In genomic region chr2:165962824-165963223, GRCm38 (mm10) we compare ENCODE assay signal across 25 mouse cellular contexts. TPM values are rescaled to one million over a fixed set of nuclear protein-coding genes. Genes with fewer than 3 reads are reported as not detected.
DNase-seq lines count a peak whose midpoint lies in the region; ATAC-seq lines count a peak whose summit lies in the region.
"Had no signal": no experiment of that assay in that cellular context is flagged by ENCODE, and none has a peak within 500 bp of the region (broad histone marks: within the 10 kb centered on the region; RNA-seq: fewer than 3 reads in every experiment).

No protein-coding gene starts in this region.

- H3K4me3 ChIP-seq in heart, embryonic 10.5 days: no peak overlapping the region
- H3K4me3 ChIP-seq in heart, embryonic 12.5 days: no peak overlapping the region
- H3K4me3 ChIP-seq in midbrain, embryonic 11.5 days (ENCODE audit: low read depth, low read length): no peak overlapping the region
- H3K4me3 ChIP-seq in midbrain, embryonic 10.5 days: no peak overlapping the region
- H3K4me3 ChIP-seq: embryonic facial prominence, embryonic 10.5 days; embryonic facial prominence, embryonic 12.5 days; forebrain, embryonic 13.5 days had no signal

- DNase-seq in heart, embryonic 10.5 days (ENCODE audit: low spot score): peak; percentile 81
- DNase-seq in heart, adult 18-20 months: no peak
- DNase-seq in heart, postnatal 14 days: no peak
- peak; percentile 72 for DNase-seq in midbrain, embryonic 11.5 days (ENCODE audit: low spot score, missing footprints)
- DNase-seq in midbrain, embryonic 10.5 days (ENCODE audit: low spot score): no peak
- no peak for DNase-seq in spleen, postnatal 4 days (ENCODE audit: low spot score in 2 of 2)
- DNase-seq: adrenal gland, adult 8-10 months; adrenal gland, postnatal 14 days; adrenal gland, postnatal 36 days; B cell, adult 2 months; cerebellum, adult 11-12 months; cerebellum, adult 2 months; cerebellum, adult 9-10 months; cerebellum, postnatal 10 days; cerebellum, postnatal 25 days had no signal

- peak overlapping the region; percentile 52; the same call in 1 of the 2 replicates for H3K27ac ChIP-seq in heart, embryonic 10.5 days
- H3K27ac ChIP-seq in heart, embryonic 12.5 days (ENCODE audit: poor library complexity, severe bottlenecking): no peak overlapping the region
- H3K27ac ChIP-seq in midbrain, embryonic 11.5 days (ENCODE audit: low read depth, low read length): no peak overlapping the region
- no peak overlapping the region; the same call in 1 of the 2 replicates for H3K27ac ChIP-seq in midbrain, embryonic 10.5 days (replicated peaks)
- H3K27ac ChIP-seq: embryonic facial prominence, embryonic 10.5 days; embryonic facial prominence, embryonic 12.5 days; forebrain, embryonic 13.5 days had no signal

- ATAC-seq in heart, embryonic 12.5 days (ENCODE audit: insufficient number of reproducible peaks, low FRiP score): peak; percentile 70
- no peak for ATAC-seq in midbrain, embryonic 11.5 days (ENCODE audit: low FRiP score)
- 0 out of 2 replicates have a peak, but pooled peaks have one; percentile 31 for ATAC-seq in megakaryocyte progenitor cell, adult 5-6 weeks (replicated peaks; ENCODE audit: poor library complexity)
- ATAC-seq: activated CD4-positive, CD25-positive, alpha-beta regulatory T cell, adult 4 months; CD4-positive, CD25-positive, alpha-beta regulatory T cell, adult 4 months; forebrain, embryonic 13.5 days; Patski had no signal

- 57% methylated on average over 5 of the region's 5 CpGs for WGBS in heart, embryonic 10.5 days
- WGBS in heart, embryonic 12.5 days: 49% methylated on average over 5 of the region's 5 CpGs
- WGBS in midbrain, embryonic 11.5 days: 80% methylated on average over 5 of the region's 5 CpGs
- WGBS in midbrain, embryonic 10.5 days: 90% methylated on average over 5 of the region's 5 CpGs

- H3K4me2 ChIP-seq in heart, embryonic 12.5 days: no peak overlapping the region
- no peak overlapping the region for H3K4me2 ChIP-seq in midbrain, embryonic 11.5 days
- H3K4me2 ChIP-seq: embryonic facial prominence, embryonic 12.5 days; forebrain, embryonic 13.5 days had no signal

- H3K4me1 ChIP-seq in heart, embryonic 10.5 days: peaks cover 16% of the 10 kb centered on the region
- H3K4me1 ChIP-seq in heart, embryonic 12.5 days (replicated peaks): peaks cover 13% of the 10 kb centered on the region
- no peaks in the 10 kb centered on the region for H3K4me1 ChIP-seq in midbrain, embryonic 11.5 days (ENCODE audit: control insufficient read depth, insufficient read depth, low read length)
- H3K4me1 ChIP-seq in midbrain, embryonic 10.5 days: peaks cover 13% of the 10 kb centered on the region

- H3K36me3 ChIP-seq in heart, embryonic 10.5 days: no peaks in the 10 kb centered on the region
- no peaks in the 10 kb centered on the region for H3K36me3 ChIP-seq in heart, embryonic 12.5 days
- no peaks in the 10 kb centered on the region for H3K36me3 ChIP-seq in midbrain, embryonic 11.5 days (ENCODE audit: control insufficient read depth, insufficient read depth, low read length)
- no peaks in the 10 kb centered on the region for H3K36me3 ChIP-seq in midbrain, embryonic 10.5 days
- H3K36me3 ChIP-seq: embryonic facial prominence, embryonic 10.5 days; embryonic facial prominence, embryonic 12.5 days; G1E had no signal

- no peak overlapping the region for H3K9ac ChIP-seq in heart, embryonic 12.5 days
- no peak overlapping the region for H3K9ac ChIP-seq in midbrain, embryonic 11.5 days (ENCODE audit: low read length)
- H3K9ac ChIP-seq: embryonic facial prominence, embryonic 12.5 days; forebrain, embryonic 13.5 days had no signal

- intact Hi-C loops in heart, postnatal 14 days (cut with DNase I): no loop called here

- no peaks in the 10 kb centered on the region for H3K9me3 ChIP-seq in heart, embryonic 10.5 days
- H3K9me3 ChIP-seq in heart, embryonic 12.5 days (replicated peaks): no peaks in the 10 kb centered on the region
- no peaks in the 10 kb centered on the region for H3K9me3 ChIP-seq in midbrain, embryonic 11.5 days (ENCODE audit: control insufficient read depth, low read length)
- no peaks in the 10 kb centered on the region for H3K9me3 ChIP-seq in midbrain, embryonic 10.5 days (replicated peaks)
- H3K9me3 ChIP-seq: embryonic facial prominence, embryonic 10.5 days; embryonic facial prominence, embryonic 12.5 days; forebrain, embryonic 13.5 days; G1E had no signal

- H3K27me3 ChIP-seq in heart, embryonic 10.5 days (ENCODE audit: insufficient read depth, poor library complexity, severe bottlenecking): no peaks in the 10 kb centered on the region
- H3K27me3 ChIP-seq in heart, embryonic 12.5 days (replicated peaks): no peaks in the 10 kb centered on the region
- H3K27me3 ChIP-seq in midbrain, embryonic 11.5 days (ENCODE audit: control insufficient read depth, insufficient read depth, low read length): no peaks in the 10 kb centered on the region
- H3K27me3 ChIP-seq in midbrain, embryonic 10.5 days (ENCODE audit: low read depth, poor library complexity, severe bottlenecking): no peaks in the 10 kb centered on the region
- H3K27me3 ChIP-seq: CH12.LX; embryonic facial prominence, embryonic 12.5 days; forebrain, embryonic 13.5 days; Patski had no signal

RNA-seq across cellular contexts. Expression of gene Ncoa3, which starts 29.6 kb away (rescaled TPM):
- 14.8 and 15.8 TPM in 2 replicates for polyA plus RNA-seq in heart, embryonic 10.5 days (2016; fragmentation: Nextera tagmentation; extraction: Ambion mirVana)
- total RNA-seq in heart, adult 18-20 months (2021): 10 to 100 TPM; 29.2 to 30.2 TPM
- 16.4 and 17.4 TPM in 2 replicates for polyA plus RNA-seq in heart, embryonic 12.5 days (2016; fragmentation: Nextera tagmentation; extraction: Ambion mirVana)
- 10 to 100 TPM; 28.7 to 31.5 TPM for total RNA-seq in heart, postnatal 14 days (2021)
- polyA plus RNA-seq in midbrain, embryonic 11.5 days (2014; fragmentation: Nextera tagmentation; extraction: Ambion mirVana): 16.1 and 17.4 TPM in 2 replicates
- 15.2 and 15.9 TPM in 2 replicates for polyA plus RNA-seq in midbrain, embryonic 10.5 days (2016; fragmentation: Nextera tagmentation; extraction: Ambion mirVana)
- 16.2 and 17.7 TPM in 2 replicates for total RNA-seq in megakaryocyte progenitor cell, adult 5-6 weeks (2015)
- total RNA-seq in megakaryocyte progenitor cell, adult 5-6 weeks (2017): 12.0 and 18.2 TPM in 2 replicates

Comparison
In these comparisons a context has a peak if more than half of its experiments do, and no peak if none do; other contexts are left out.
1. DNase-seq: peak in heart, embryonic 10.5 days (single experiment) and midbrain, embryonic 11.5 days (single experiment); none in heart, adult 18-20 months (0 of 2), heart, postnatal 14 days (0 of 2), midbrain, embryonic 10.5 days (single experiment) and spleen, postnatal 4 days (0 of 2).